Mouse (Mus musculus) spleen, postnatal 4 days (tissue): ENCODE measurements around the gene Wbp2.

ENCODE experiments used
- DNase-seq, 2 experiments: peaks; one replicate each; pipeline ENCODE4 v3.0.0; 2022; ENCODE audit warnings: low spot score in 2 of 2

Wbp2 gene

DNA sequence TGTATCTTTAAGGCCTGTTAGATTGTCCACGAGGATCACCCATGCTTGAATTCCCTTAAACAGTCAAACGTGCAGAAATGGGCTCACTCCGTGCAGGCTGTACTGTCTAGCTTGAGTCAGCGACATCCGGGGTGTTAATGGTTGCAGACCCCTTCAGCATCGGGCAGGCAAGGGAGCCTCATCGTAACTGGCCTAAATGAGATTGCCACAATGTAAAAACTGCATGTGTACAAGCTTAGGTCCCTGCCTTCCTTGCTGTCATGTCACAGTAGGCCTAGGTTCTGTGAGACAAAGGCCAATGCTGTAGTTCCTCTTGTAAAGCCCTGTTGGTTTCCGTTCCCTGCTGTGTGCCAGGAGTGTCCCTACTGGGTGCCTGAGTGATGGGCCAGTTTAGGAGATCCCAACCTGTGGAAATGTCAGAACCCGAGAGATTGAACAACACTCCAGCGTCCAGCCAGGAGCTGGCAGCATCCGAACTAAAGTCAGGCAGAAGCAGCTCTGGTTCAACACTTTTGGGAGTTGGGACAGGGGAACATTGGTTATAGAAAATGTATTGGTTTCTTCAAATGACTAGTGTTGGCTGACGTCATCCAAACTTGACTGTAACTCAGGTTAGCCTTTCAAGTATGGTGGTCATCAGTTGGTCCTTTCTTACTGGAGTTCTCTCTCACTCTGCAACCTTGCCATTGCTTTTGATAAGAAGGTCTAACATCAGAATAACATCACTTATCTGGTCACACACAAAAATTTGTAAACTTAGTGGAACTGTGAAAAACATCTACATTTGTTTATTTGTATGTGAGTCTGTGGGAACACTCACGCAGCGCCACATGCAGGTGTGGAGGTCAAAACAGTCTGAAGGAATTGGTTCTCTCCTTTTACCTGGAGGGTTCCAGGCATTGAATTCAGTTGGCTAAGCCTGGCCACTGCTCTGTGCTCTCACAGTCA is 55.6 kb downstream of the Wbp2 start:
- peak; percentile 49 to 81 for DNase-seq

DNA sequence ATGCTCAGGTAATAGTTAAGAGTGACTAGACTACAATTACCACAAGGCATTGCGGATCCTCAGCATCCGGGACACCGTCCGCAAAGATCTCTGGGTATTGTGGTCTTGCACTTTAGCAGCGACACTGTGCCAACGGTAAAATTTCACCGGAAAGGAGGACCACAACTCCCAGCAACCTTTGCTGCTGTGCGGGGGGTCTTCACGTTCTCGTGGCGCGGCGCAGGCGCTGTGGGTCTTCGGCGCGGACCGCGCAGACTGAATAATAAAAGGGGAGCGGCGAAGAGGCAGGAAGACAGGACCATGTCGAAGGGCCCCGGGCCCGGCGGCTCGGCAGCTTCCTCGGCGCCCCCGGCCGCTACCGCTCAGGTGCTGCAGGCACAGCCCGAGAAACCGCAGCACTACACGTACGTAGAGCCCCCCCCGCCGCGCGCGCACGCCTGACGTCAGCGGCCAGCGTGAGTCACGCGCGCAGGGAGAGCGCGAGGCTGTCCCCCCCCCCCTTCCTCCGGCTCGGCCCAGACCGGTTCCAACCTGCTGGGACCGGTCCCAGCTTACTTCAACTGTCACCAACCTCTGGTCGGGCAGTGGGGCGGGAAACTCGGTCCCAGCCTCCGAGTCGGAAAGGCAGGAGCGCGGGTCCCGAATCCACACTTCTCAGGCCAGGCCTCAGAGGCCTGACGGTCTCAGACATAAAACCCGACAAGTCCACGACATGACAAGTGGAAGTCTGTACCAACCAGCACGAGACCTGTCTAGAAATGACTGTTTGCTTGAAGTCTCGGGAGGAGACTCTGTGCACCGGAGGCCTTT is 56.5 kb downstream of the Wbp2 start, which contains the start of gene Unk:
Unk (plus strand) TSS at position 235 of the 810 bp plus-strand sequence.
- peak; percentile 91 to 97 for DNase-seq

DNA sequence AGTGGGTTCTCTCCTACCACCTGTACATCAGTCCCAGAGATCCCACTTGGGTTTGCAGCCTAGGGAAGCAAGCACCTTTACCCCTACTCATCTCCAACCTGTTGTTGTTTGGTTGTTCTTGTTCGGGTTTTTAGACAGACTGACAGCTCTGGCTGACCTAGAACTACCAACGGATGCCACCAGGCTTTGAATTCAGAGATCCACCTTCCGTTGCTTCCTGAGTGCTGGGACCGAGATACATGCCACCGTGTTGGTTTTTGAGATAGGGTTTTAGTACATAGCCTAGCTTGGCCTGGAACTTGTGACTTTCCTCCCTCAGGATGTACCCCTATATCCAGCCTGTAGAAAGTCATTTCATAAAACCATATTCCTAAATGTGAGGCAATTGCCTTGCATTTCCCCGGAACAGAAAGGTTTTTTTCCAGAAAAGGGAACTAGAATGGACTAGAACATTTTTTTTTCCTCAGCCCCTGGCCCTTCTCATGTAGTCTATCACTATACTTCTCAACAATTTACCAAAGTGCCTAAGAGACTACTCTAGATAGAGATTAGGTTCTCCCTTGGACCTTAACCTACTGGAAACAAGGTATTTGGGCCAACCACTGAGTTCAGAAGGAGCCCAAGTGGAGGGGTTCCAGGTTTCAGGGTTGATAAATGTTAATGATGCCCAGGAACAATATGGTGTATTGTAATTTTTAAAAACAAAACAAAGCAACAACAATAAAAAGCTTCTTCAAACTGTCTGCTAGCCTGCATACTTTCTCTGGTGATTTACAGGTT is 57.5 kb downstream of the Wbp2 start:
- DNase-seq, result no peak
